Mouse (Mus musculus): ENCODE results near the gene Pde3a.

GRCm38 (mm10) chr6:141404649-141405048 lies 155.6 kb downstream of the Pde3a start:
- no peak for TF ChIP-seq GATA1 (IDR thresholded peaks at IDR 0.05; ENCODE audit: borderline replicate concordance, low read length)
- TF ChIP-seq FLI1 (IDR thresholded peaks at IDR 0.05; ENCODE audit: low read length), result no peak
